Mouse (Mus musculus): Measurements from ENCODE around the gene Pdcd5.

The Pdcd5 gene

GRCm38 (mm10) chr7:35647101-35647698 is at the start of gene Pdcd5:
Pdcd5 (minus strand) TSS chr7:35647521.
- DNase-seq: peak; percentile 99

GRCm38 (mm10) chr7:35692641-35693040 is 45.3 kb upstream of the Pdcd5 start:
- no peak for DNase-seq

- DNase-seq: no peak
These were observed 44.8 kb upstream of the Pdcd5 start for GRCm38 (mm10) chr7:35692117-35692516.

DNA sequence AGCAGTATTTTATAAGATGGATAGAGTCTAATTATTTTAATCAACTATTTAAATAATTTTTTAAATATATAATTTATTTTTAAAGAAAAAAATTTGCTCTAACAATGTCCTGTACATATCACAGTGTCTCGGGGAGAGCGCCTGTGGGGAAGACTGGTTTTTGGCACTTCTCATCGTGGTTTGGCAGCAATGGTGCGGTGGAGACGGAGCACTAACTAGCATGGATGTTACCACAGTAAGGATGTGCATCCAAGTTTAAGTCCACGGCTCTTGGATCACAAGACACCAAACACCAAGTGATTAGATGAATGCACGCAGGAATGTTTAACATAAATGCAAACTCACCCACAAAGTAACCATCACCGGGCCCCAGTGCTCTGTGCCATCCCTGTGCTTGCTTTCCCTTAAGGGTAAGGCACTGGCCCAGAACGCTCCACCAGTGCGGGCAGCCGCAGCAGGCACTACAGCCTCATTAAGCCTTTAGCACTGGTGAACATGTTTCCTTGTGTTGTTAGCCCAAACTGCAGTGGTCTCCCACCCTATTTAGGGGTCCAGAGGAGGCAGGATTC is 41.5 kb upstream of the Pdcd5 start:
- DNase-seq: no peak

GRCm38 (mm10) chr7:35688276-35688675 is 41.0 kb upstream of the Pdcd5 start:
- no peak for DNase-seq

- DNase-seq: peak; percentile 52 to 70
These were observed 39.9 kb upstream of the Pdcd5 start for GRCm38 (mm10) chr7:35687229-35687628.

GRCm38 (mm10) chr7:35686756-35687155 is 39.4 kb upstream of the Pdcd5 start:
- DNase-seq: peak; percentile 76 to 78

DNA sequence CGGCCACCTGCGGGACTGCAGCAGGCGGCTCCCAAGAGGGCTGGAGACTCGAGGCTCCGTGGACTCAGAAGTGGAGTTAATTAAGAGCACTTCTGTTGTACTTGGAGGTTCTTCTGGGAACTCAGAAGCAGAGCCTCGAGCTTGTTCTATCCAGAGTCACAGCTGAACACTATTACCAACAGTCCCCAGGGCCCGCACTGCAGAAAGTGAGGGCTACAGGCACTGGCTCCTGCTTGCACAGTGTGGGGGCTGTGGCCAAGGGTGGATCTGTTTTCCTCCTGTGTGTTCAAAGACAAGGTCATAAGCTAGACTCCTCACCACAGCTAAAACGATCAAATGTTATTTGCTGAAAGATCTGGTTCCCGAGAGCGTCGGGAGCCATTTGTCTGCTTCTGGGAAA is 38.9 kb upstream of the Pdcd5 start:
- DNase-seq: peak; percentile 20 to 31

GRCm38 (mm10) chr7:35683409-35684122 is 36.2 kb upstream of the Pdcd5 start:
- no peak for DNase-seq

DNA sequence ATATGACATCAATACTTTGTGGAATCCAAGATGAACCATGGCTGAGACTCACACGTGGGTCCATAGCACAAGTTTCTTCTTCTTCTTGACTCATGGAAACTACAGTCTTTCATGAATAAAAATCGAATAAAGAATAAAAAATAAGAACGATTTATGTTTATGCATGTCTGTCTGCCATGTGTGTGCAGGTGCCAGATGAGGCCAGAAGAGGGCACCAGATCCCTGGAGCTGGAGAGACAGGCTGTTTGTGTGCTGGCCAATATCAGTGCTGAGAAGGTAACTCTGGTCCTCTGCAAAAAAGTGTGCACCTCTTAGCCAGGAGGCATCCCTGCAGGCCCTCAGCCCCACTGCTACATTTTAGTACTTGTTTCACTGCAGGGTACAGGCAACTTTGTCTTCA is 34.2 kb upstream of the Pdcd5 start:
- no peak for DNase-seq

GRCm38 (mm10) chr7:35678976-35679375 is 31.7 kb upstream of the Pdcd5 start:
- DNase-seq: no peak

- DNase-seq: no peak
These were observed 21.0 kb upstream of the Pdcd5 start for GRCm38 (mm10) chr7:35668066-35669041.

GRCm38 (mm10) chr7:35663790-35664376 is 16.6 kb upstream of the Pdcd5 start:
- peak in 1 of 2 experiments; percentile 29 for DNase-seq

GRCm38 (mm10) chr7:35659173-35659572 is 11.9 kb upstream of the Pdcd5 start:
- peak; percentile 59 to 60 for DNase-seq

GRCm38 (mm10) chr7:35657829-35658228 is 10.5 kb upstream of the Pdcd5 start:
- DNase-seq: no peak

DNA sequence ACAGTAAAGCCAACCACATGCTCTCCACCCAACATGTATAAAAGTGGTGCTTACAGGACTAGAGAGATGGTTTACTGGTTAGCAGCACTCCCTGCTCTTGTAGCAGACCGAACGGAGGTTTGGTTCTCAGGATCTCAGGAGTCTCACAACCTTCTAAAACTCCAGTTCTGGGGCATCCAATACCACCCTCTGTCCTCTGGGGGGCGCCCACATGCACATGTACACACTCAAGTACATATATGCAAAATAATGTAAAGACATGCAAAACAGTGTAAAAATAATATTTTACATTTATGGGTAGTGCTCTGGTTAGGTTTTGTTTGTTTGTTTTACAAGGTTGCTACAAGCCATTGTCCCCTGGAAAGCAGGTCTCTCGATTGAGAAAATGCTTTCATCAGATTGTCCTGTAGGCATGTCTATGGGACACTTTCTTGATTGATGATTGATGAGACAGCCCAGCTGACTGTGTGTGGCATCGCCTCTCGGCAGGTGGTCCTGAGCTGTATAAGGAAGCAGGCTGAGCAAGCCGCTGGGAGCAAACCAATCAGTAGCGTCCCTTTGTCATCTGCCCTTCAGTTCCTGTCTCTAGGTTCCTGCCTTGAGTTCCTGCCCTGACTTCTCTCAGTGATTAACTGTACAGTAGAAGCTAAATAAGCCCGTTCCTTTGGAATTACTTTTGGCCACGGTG is 4.4 kb upstream of the Pdcd5 start:
- no peak for DNase-seq

- DNase-seq: peak; percentile 12 to 34
These were observed 3.5 kb upstream of the Pdcd5 start for GRCm38 (mm10) chr7:35650716-35651410.

- peak; percentile 83 to 86 for DNase-seq
These were observed 1.8 kb upstream of the Pdcd5 start for GRCm38 (mm10) chr7:35649071-35649470.

- no peak for DNase-seq
These were observed 1.1 kb upstream of the Pdcd5 start for GRCm38 (mm10) chr7:35648239-35649069.
